Mouse (Mus musculus) erythroblast, adult 5-6 weeks (primary cell): ENCODE data around the gene Amt. TPM values are rescaled to one million over a fixed set of nuclear protein-coding genes. Genes with fewer than 3 reads are reported as not detected.

Experiments
- ATAC-seq: replicated peaks from 2 replicates; pipeline ENCODE4 v1.8.0; 2016; ENCODE audit warnings: moderate number of reproducible peaks, mild to moderate bottlenecking, moderate TSS enrichment, inconsistent platforms; ENCODE audit not compliant: poor library complexity, low FRiP score, severe bottlenecking
- total RNA-seq, 2 experiments: library from RNA; stranded (forward) in 1 of 2; stranded (reverse) in 1 of 2; fragments of 150-400 nt in 1 of 2; fragments of 200-764, 138-1000 nt in 1 of 2; gene quantifications; 2 replicates each; pipeline versions ENCODE4 v1.2.3 to v1.2.4; 2015 to 2017; ENCODE audit warnings: low replicate concordance in 2 of 2

Gene Amt
- total RNA-seq, 2 experiments from 2014 or later = 0.51 TPM; not detected in 1

- no peak for ATAC-seq
Observed at GRCm38 (mm10) chr9:108325811-108326210, 29.2 kb downstream of the Amt start.

- no peak for ATAC-seq
Observed at GRCm38 (mm10) chr9:108337848-108338550, 41.3 kb downstream of the Amt start.

GRCm38 (mm10) chr9:108338551-108338885, 41.9 kb downstream of the Amt start:
- no peak for ATAC-seq

- peak; percentile 71 for ATAC-seq
Observed at GRCm38 (mm10) chr9:108338886-108339781, 42.5 kb downstream of the Amt start, which contains the start of gene Gpx1. Gene Gpx1, plus strand, starts transcription at chr9:108338903.

GRCm38 (mm10) chr9:108339886-108340257, 43.2 kb downstream of the Amt start:
- ATAC-seq = 0 out of 2 replicates have a peak, but pooled peaks have one; percentile 5

- peak; percentile 63 for ATAC-seq
Observed at GRCm38 (mm10) chr9:108340258-108341138, 43.8 kb downstream of the Amt start.

GRCm38 (mm10) chr9:108341139-108341475, 44.5 kb downstream of the Amt start:
- ATAC-seq = no peak

GRCm38 (mm10) chr9:108341801-108342200, 45.1 kb downstream of the Amt start:
- no peak for ATAC-seq

GRCm38 (mm10) chr9:108342301-108342831, 45.7 kb downstream of the Amt start:
- ATAC-seq = no peak

GRCm38 (mm10) chr9:108343331-108343730, 46.7 kb downstream of the Amt start:
- no peak for ATAC-seq

GRCm38 (mm10) chr9:108343835-108344234, 47.2 kb downstream of the Amt start:
- no peak for ATAC-seq

- no peak for ATAC-seq
Observed at GRCm38 (mm10) chr9:108344471-108344870, 47.8 kb downstream of the Amt start.

- ATAC-seq = no peak; the same call in 1 of the 2 replicates
Observed at GRCm38 (mm10) chr9:108347024-108347423, 50.4 kb downstream of the Amt start.

- ATAC-seq = peak; percentile 79
Observed at GRCm38 (mm10) chr9:108347540-108348289, 51.1 kb downstream of the Amt start, which contains the start of gene Usp4. Gene Usp4, plus strand, starts transcription at chr9:108347853.

GRCm38 (mm10) chr9:108348290-108348680, 51.6 kb downstream of the Amt start:
- ATAC-seq = no peak

GRCm38 (mm10) chr9:108349727-108350126, 53.1 kb downstream of the Amt start:
- ATAC-seq = no peak
